Mouse (Mus musculus) limb, embryonic 15.5 days (tissue): ENCODE data around the gene Syt12. TPM values are rescaled to one million over a fixed set of nuclear protein-coding genes. Genes with fewer than 3 reads are reported as not detected.
A peak's percentile ranks its signal among the peaks of the same experiment; 100 is the strongest.

Source experiments
- ATAC-seq: fragments of 200-750 bp; cut with Nextera tagmentation; 2 replicates; pipeline ENCODE4 v1.8.0; 2017; ENCODE audit warnings: low read depth, moderate TSS enrichment; ENCODE audit not compliant: insufficient number of reproducible peaks, low FRiP score, low TSS enrichment
- H3K27ac ChIP-seq: fragments of 300-500 bp; sonication (generic); 2 replicates; pipeline ENCODE4 v1.5.1; 2015; ENCODE audit warnings: moderate library complexity, mild to moderate bottlenecking, inconsistent platforms
- H3K27me3 ChIP-seq: fragments of 300-500 bp; sonication (generic); 2 replicates; pipeline ENCODE4 v1.6.1; 2015; ENCODE audit warnings: inconsistent platforms
- H3K36me3 ChIP-seq: fragments of 300-500 bp; sonication (generic); 2 replicates; pipeline ENCODE4 v1.6.1; 2015; ENCODE audit warnings: inconsistent platforms
- H3K4me1 ChIP-seq: fragments of 300-500 bp; sonication (generic); 2 replicates; pipeline ENCODE4 v1.6.1; 2015; ENCODE audit warnings: inconsistent platforms
- H3K4me2 ChIP-seq: fragments of 300-500 bp; sonication (generic); 2 replicates; pipeline ENCODE4 v1.6.1; 2015; ENCODE audit warnings: mild to moderate bottlenecking, inconsistent platforms
- H3K4me3 ChIP-seq: fragments of 300-500 bp; sonication (generic); 2 replicates; pipeline ENCODE4 v1.5.1; 2015; ENCODE audit warnings: mild to moderate bottlenecking, inconsistent platforms
- H3K9ac ChIP-seq: fragments of 300-500 bp; sonication (generic); 2 replicates; pipeline ENCODE4 v1.6.1; 2015; ENCODE audit warnings: inconsistent platforms
- H3K9me3 ChIP-seq: fragments of 300-500 bp; sonication (generic); 2 replicates; pipeline ENCODE4 v1.6.1; 2016; ENCODE audit warnings: inconsistent platforms
- WGBS: fragments of 180-500 bp; shearing (Covaris S2); methylation state at CpG from one replicate; pipeline ENCODE4 v1.1.7; 2015; 5-methylcytosine and 5-hydroxymethylcytosine counted together
- polyA plus RNA-seq: library from polyadenylated mRNA; unstranded; fragments of >200 nt; fragmentation: Nextera tagmentation; extraction: Ambion mirVana; gene quantifications from 2 replicates; pipeline ENCODE4 v1.2.1, GENCODE M21; 2015

The Syt12 gene
- polyA plus RNA-seq, 1 experiment from 2014 or later = 0.76 TPM

- no peaks in the 10 kb centered on the region for H3K9me3 ChIP-seq
- under 1% methylated on average over 70 of the region's 80 CpGs for WGBS
- no peaks in the 10 kb centered on the region for H3K27me3 ChIP-seq
- H3K9ac ChIP-seq = peak overlapping the region; percentile 97
- ATAC-seq = peak; percentile 33; the same call in 1 of the 2 replicates
- H3K4me2 ChIP-seq = peak overlapping the region; percentile 62
- peak overlapping the region; percentile 99 for H3K4me3 ChIP-seq
- peaks cover 25% of the 10 kb centered on the region for H3K4me1 ChIP-seq
- H3K36me3 ChIP-seq = 0 out of 2 replicates have a peak, but pooled peaks cover 3% of the 10 kb centered on the region
- H3K27ac ChIP-seq = peak overlapping the region; percentile 97
Measured at GRCm38 (mm10) chr19:4396081-4396997, 80.9 kb downstream of the Syt12 start.

Other genes starting within 250 kb of the Syt12 start
- 27.7 and 35.9 TPM in 2 replicates for gene Pold4, start 245.5 kb downstream of the Syt12 start, polyA plus RNA-seq
- 29.4 and 32.7 TPM in 2 replicates for gene Ssh3, start 208.3 kb downstream of the Syt12 start, polyA plus RNA-seq
- gene Ankrd13d, start 194.3 kb downstream of the Syt12 start, polyA plus RNA-seq = 11.8 TPM in 2 replicates
- gene Grk2, start 171.2 kb downstream of the Syt12 start, polyA plus RNA-seq = 18.5 and 20.5 TPM in 2 replicates
- gene Kdm2a, start 79.2 kb downstream of the Syt12 start, polyA plus RNA-seq = 40.9 and 41.2 TPM in 2 replicates
- 45.2 and 53.6 TPM in 2 replicates for gene Rhod, start 38.0 kb downstream of the Syt12 start, polyA plus RNA-seq
- not detected in 2 replicates for gene 2010003K11Rik, start 21.1 kb upstream of the Syt12 start, polyA plus RNA-seq
- 16.2 and 16.5 TPM in 2 replicates for gene Pcx, start 33.0 kb upstream of the Syt12 start, polyA plus RNA-seq
- 3.3 and 5.3 TPM in 2 replicates for gene Lrfn4, start 138.2 kb upstream of the Syt12 start, polyA plus RNA-seq
- 63.9 and 64.8 TPM in 2 replicates for gene Rce1, start 148.2 kb upstream of the Syt12 start, polyA plus RNA-seq
- gene Gm960, start 221.2 kb upstream of the Syt12 start, polyA plus RNA-seq = 2.9 and 4.0 TPM in 2 replicates
- 5.5 TPM in 2 replicates for gene Sptbn2, start 233.7 kb upstream of the Syt12 start, polyA plus RNA-seq